Comparison of ENCODE assay signal across 9 mouse cellular contexts in the genomic region with DNA sequence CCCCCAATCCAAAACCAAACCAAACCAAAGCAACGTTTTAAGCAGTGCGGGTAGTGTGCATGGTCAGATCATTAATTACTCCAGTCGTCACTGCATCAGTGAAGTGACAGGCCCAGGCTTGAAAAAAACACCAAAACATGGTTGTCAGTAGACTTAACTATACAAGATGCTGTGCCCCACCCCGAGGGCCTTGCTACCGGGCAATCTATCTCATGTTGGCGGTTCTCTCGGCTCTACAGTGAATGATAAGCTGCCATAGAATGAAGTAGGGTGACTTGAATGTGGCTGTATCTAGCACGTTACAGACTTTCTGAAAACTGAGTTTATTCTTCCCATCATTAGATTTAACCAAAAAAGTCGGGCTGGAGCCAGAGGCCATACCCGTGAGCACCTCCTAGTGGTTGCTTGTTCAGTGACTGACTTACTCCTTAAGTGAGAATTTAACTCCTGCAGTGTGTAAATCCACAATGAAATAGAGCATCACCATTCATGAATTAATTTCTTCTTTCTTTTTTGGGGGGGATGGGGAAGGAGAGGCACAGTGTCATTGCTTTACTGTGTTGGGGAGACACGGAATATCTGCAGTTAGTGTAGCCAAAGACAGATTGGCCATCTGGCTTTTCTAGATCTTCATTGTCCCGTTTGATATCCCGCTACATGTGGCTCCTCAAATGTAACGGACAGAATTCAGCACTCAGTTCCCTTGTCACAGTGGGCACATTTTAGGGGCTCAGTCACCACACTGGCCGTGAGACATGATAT.
A peak's percentile ranks its signal among the peaks of the same experiment; 100 is the strongest.
DNase-seq lines count a peak whose midpoint lies in the region; ATAC-seq and TF ChIP-seq lines count a peak whose summit lies in the region.
"Had no signal": no experiment of that assay in that cellular context is flagged by ENCODE, and none has a peak within 500 bp of the region (broad histone marks: within the 10 kb centered on the region; RNA-seq: fewer than 3 reads in every experiment).

No protein-coding gene starts in this region.

- peak; percentile 78 for TF ChIP-seq CTCF in lung, postnatal 0 days (IDR thresholded peaks at IDR 0.05)

- peak; percentile 7 to 41 for DNase-seq in heart, adult 18-20 months
- peak; percentile 55 for DNase-seq in CD4-positive helper T cell, adult 2 months (ENCODE audit: low read depth, low spot score)
- peak; percentile 71 for DNase-seq in lung, postnatal 0 days (ENCODE audit: low spot score)
- no peak for DNase-seq in right cerebral cortex, postnatal 14 days
- no peak for DNase-seq in urinary bladder, postnatal 25 days (ENCODE audit: low spot score)
- DNase-seq in left cerebral cortex, adult 18-20 months (ENCODE audit: low spot score in 2 of 2) = no peak

- H3K4me1 ChIP-seq in heart, embryonic 11.5 days (ENCODE audit: control insufficient read depth, insufficient read depth, low read length) = peaks cover 11% of the 10 kb centered on the region; the same call in 1 of the 2 replicates
- H3K4me1 ChIP-seq in lung, postnatal 0 days (ENCODE audit: insufficient read depth, low read depth, low read length) = peaks cover 19% of the 10 kb centered on the region
- H3K4me1 ChIP-seq: limb, embryonic 12.5 days had no signal

- TF ChIP-seq EP300 in lung, postnatal 0 days (IDR thresholded peaks at IDR 0.05) = no peak

- H3K9me3 ChIP-seq in heart, embryonic 11.5 days (replicated peaks; ENCODE audit: control insufficient read depth, low read length) = no peaks in the 10 kb centered on the region
- H3K9me3 ChIP-seq in lung, postnatal 0 days (ENCODE audit: low read length) = no peaks in the 10 kb centered on the region
- H3K9me3 ChIP-seq: limb, embryonic 12.5 days had no signal

- no peak overlapping the region for H3K4me2 ChIP-seq in heart, embryonic 11.5 days
- peak overlapping the region; percentile 38 for H3K4me2 ChIP-seq in lung, postnatal 0 days (replicated peaks; ENCODE audit: low read depth, low read length)
- H3K4me2 ChIP-seq: limb, embryonic 12.5 days had no signal

- WGBS in heart, embryonic 11.5 days (ENCODE audit: insufficient replicate concordance) = 66% methylated on average over 15 of the region's 15 CpGs
- WGBS in lung, postnatal 0 days = 43% methylated on average over 15 of the region's 15 CpGs

- no peak for ATAC-seq in heart, embryonic 11.5 days (replicated peaks; ENCODE audit: insufficient number of reproducible peaks, low FRiP score, low TSS enrichment)
- ATAC-seq in common myeloid progenitor, adult 5-6 weeks (replicated peaks; ENCODE audit: low read depth, poor library complexity, severe bottlenecking) = peak; percentile 65
- peak; percentile 14; the same call in 1 of the 2 replicates for ATAC-seq in lung, postnatal 0 days

- H3K27ac ChIP-seq in heart, embryonic 11.5 days (ENCODE audit: low read depth, low read length) = no peak overlapping the region
- peak overlapping the region; percentile 71 for H3K27ac ChIP-seq in lung, postnatal 0 days (ENCODE audit: low read length)
- H3K27ac ChIP-seq: limb, embryonic 12.5 days had no signal

- H3K4me3 ChIP-seq in heart, embryonic 11.5 days (ENCODE audit: low read depth, low read length) = no peak overlapping the region
- no peak overlapping the region for H3K4me3 ChIP-seq in lung, postnatal 0 days (ENCODE audit: low read depth, low read length)
- H3K4me3 ChIP-seq: limb, embryonic 12.5 days had no signal

- H3K36me3 ChIP-seq in heart, embryonic 11.5 days (ENCODE audit: control insufficient read depth, insufficient read depth, low read length) = no peaks in the 10 kb centered on the region
- no peaks in the 10 kb centered on the region for H3K36me3 ChIP-seq in lung, postnatal 0 days (ENCODE audit: insufficient read depth, low read length)

- H3K27me3 ChIP-seq in heart, embryonic 11.5 days (ENCODE audit: control insufficient read depth, insufficient read depth, low read length) = no peaks in the 10 kb centered on the region
- no peaks in the 10 kb centered on the region for H3K27me3 ChIP-seq in lung, postnatal 0 days (replicated peaks; ENCODE audit: insufficient read depth, low read length)
- H3K27me3 ChIP-seq: limb, embryonic 12.5 days had no signal

- H3K9ac ChIP-seq in heart, embryonic 11.5 days (ENCODE audit: low read depth, low read length) = no peak overlapping the region
- H3K9ac ChIP-seq in lung, postnatal 0 days (replicated peaks; ENCODE audit: low read depth) = no peak overlapping the region
- H3K9ac ChIP-seq: limb, embryonic 12.5 days had no signal

Comparison
In these comparisons a context has a peak if more than half of its experiments do, and no peak if none do; other contexts are left out.
1. DNase-seq: peak in heart, adult 18-20 months (2 of 2), CD4-positive helper T cell, adult 2 months (single experiment) and lung, postnatal 0 days (single experiment); none in right cerebral cortex, postnatal 14 days (single experiment), urinary bladder, postnatal 25 days (single experiment) and left cerebral cortex, adult 18-20 months (0 of 2).